In the genomic region with DNA sequence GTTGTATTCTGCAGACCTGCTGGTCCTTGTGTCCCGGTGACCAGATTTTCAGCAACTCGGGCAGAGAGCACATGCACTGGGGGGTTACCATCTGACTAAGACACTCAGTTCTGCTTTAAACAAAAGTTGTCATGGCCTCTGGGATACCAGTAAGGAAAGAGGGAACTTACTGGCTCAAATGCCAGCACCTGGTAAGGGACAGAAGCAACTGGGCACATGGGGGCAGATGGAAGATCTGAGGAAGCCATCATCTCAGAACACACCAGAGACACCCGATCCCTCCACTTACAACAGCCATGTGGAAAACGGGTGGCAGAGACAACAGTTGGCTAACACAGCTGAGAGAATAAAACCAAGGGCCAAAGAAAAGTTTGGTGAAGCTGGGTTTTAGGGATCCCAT, we compare ENCODE assay signal across 31 mouse cellular contexts.
"Had no signal": no experiment of that assay in that cellular context is flagged by ENCODE, and none has a peak within 500 bp of the region (broad histone marks: within the 10 kb centered on the region; RNA-seq: fewer than 3 reads in every experiment).

No protein-coding gene starts in this region.

- H3K27ac ChIP-seq: limb, embryonic 10.5 days; limb, embryonic 12.5 days; limb, embryonic 13.5 days; limb, embryonic 15.5 days; liver, embryonic 12.5 days; liver, embryonic 13.5 days; liver, embryonic 14.5 days; liver, embryonic 15.5 days; lung, embryonic 15.5 days; macrophage; midbrain, embryonic 10.5 days; midbrain, embryonic 12.5 days; midbrain, embryonic 13.5 days; midbrain, embryonic 15.5 days; neural tube, embryonic 12.5 days had no signal

- H3K4me2 ChIP-seq: limb, embryonic 12.5 days; limb, embryonic 13.5 days; limb, embryonic 15.5 days; liver, embryonic 11.5 days; liver, embryonic 12.5 days; liver, embryonic 13.5 days; liver, embryonic 15.5 days; lung, embryonic 14.5 days; lung, embryonic 15.5 days; midbrain, embryonic 11.5 days; midbrain, embryonic 12.5 days; midbrain, embryonic 13.5 days; midbrain, embryonic 15.5 days; neural tube, embryonic 12.5 days had no signal

- H3K9ac ChIP-seq: limb, embryonic 12.5 days; limb, embryonic 13.5 days; limb, embryonic 15.5 days; liver, embryonic 12.5 days; liver, embryonic 13.5 days; liver, embryonic 14.5 days; liver, embryonic 15.5 days; liver, postnatal 0 days; lung, embryonic 14.5 days; lung, embryonic 15.5 days; midbrain, embryonic 12.5 days; midbrain, embryonic 13.5 days; midbrain, embryonic 15.5 days; neural tube, embryonic 12.5 days had no signal

- DNase-seq: left cerebral cortex, postnatal 4 days; liver; liver, embryonic 13.5 days; liver, postnatal 0 days; lung, adult 18-20 months; lung, adult 2 months; lung, embryonic 14.5 days; lung, postnatal 10 days; lung, postnatal 14 days; lung, postnatal 36 days; lung, postnatal 4 days; midbrain, embryonic 14.5 days had no signal

- H3K27me3 ChIP-seq: limb, embryonic 12.5 days; limb, embryonic 13.5 days; limb, embryonic 15.5 days; liver, embryonic 12.5 days; liver, embryonic 13.5 days; liver, embryonic 15.5 days; lung, embryonic 15.5 days; midbrain, embryonic 12.5 days; midbrain, embryonic 13.5 days; midbrain, embryonic 15.5 days; neural tube, embryonic 12.5 days had no signal

- H3K36me3 ChIP-seq: limb, embryonic 10.5 days; limb, embryonic 12.5 days; limb, embryonic 13.5 days; liver, embryonic 12.5 days; liver, embryonic 13.5 days; liver, embryonic 15.5 days; lung, embryonic 15.5 days; midbrain, embryonic 10.5 days; midbrain, embryonic 12.5 days; midbrain, embryonic 13.5 days; midbrain, embryonic 15.5 days; neural tube, embryonic 12.5 days had no signal

- H3K9me3 ChIP-seq: limb, embryonic 10.5 days; limb, embryonic 13.5 days; limb, embryonic 15.5 days; liver, embryonic 12.5 days; liver, embryonic 13.5 days; liver, embryonic 15.5 days; lung, embryonic 15.5 days; midbrain, embryonic 10.5 days; midbrain, embryonic 12.5 days; midbrain, embryonic 13.5 days; midbrain, embryonic 15.5 days; neural tube, embryonic 12.5 days had no signal

- ATAC-seq: liver, embryonic 12.5 days; liver, postnatal 0 days; lung, postnatal 0 days; midbrain, embryonic 13.5 days; midbrain, embryonic 15.5 days; midbrain, embryonic 16.5 days had no signal

- H3K4me1 ChIP-seq: limb, embryonic 10.5 days; limb, embryonic 15.5 days; liver, embryonic 12.5 days; liver, embryonic 13.5 days; liver, embryonic 15.5 days; lung, embryonic 15.5 days; megakaryocyte, embryonic 14.5 days; midbrain, embryonic 10.5 days; midbrain, embryonic 12.5 days; midbrain, embryonic 13.5 days; midbrain, embryonic 15.5 days; neural tube, embryonic 12.5 days had no signal

- H3K4me3 ChIP-seq: limb, embryonic 10.5 days; limb, embryonic 12.5 days; limb, embryonic 13.5 days; limb, embryonic 15.5 days; liver, embryonic 12.5 days; liver, embryonic 13.5 days; liver, embryonic 15.5 days; lung, embryonic 15.5 days; megakaryocyte, embryonic 14.5 days; midbrain, embryonic 10.5 days; midbrain, embryonic 12.5 days; midbrain, embryonic 13.5 days; midbrain, embryonic 15.5 days; neural tube, embryonic 12.5 days had no signal
